Mouse (Mus musculus): ENCODE results near the gene Metap1.

Gene Metap1

GRCm38 (mm10) chr3:138489327-138490033, at the start of gene Metap1:
Metap1 (minus strand) TSS chr3:138489515.
- peak; percentile 97 to 98 for DNase-seq (ENCODE audit: low spot score in 2 of 2)

GRCm38 (mm10) chr3:138536031-138536430, 46.7 kb upstream of the Metap1 start:
- DNase-seq (ENCODE audit: low spot score in 2 of 2): no peak

DNA sequence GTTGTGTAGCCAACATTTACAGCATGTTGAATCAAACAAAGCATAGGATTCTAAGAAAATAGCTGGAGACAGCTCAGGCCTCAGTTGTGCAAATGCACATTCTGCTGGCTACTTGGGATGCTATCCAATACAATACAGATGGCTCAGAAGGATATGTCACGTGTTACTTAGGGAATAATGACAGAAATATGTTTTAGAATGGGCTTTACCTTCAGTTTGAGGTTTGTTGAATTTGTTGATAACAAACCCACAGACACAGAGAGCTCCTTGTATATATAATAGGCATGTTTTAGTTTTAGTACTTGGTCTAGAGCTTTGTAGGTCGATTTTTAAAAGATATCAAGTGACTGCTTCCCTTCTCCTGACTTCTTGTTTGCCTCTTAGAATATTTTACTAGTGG, 43.4 kb upstream of the Metap1 start:
- no peak for DNase-seq (ENCODE audit: low spot score in 2 of 2)

DNA sequence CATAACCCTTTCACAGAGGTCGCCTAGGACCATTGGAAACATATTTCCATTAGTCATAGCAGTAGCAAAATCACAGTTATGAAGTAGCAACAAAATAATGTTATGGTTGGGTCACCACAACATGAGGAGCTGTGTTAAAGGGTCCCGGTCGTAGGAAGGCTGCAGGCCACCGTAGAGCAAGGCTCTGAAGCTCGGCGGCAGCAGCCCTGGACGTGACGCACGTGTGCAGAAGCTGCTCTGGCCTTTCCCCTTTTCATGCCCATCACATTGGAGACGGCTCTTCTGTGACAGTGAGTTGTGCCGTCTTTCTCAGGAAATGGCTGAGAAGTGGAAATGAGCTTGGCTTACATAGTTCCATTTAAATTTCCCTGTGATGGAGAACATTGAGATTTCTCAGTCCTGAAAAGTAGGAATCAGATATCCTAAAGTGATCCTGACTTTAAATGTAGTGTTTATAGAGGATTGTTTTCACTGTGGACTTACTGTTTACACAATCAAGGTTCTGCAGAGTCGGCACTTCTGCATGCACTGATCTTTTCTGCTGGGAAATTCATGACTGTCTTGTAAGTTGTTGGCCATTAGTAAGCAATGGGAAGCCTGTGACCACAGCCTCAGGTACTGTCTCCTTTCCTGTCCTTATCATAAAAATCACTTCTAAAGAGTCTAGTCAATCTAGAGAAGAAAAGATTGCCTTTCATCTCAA, 42.3 kb upstream of the Metap1 start:
- DNase-seq (ENCODE audit: low spot score in 2 of 2): no peak

DNA sequence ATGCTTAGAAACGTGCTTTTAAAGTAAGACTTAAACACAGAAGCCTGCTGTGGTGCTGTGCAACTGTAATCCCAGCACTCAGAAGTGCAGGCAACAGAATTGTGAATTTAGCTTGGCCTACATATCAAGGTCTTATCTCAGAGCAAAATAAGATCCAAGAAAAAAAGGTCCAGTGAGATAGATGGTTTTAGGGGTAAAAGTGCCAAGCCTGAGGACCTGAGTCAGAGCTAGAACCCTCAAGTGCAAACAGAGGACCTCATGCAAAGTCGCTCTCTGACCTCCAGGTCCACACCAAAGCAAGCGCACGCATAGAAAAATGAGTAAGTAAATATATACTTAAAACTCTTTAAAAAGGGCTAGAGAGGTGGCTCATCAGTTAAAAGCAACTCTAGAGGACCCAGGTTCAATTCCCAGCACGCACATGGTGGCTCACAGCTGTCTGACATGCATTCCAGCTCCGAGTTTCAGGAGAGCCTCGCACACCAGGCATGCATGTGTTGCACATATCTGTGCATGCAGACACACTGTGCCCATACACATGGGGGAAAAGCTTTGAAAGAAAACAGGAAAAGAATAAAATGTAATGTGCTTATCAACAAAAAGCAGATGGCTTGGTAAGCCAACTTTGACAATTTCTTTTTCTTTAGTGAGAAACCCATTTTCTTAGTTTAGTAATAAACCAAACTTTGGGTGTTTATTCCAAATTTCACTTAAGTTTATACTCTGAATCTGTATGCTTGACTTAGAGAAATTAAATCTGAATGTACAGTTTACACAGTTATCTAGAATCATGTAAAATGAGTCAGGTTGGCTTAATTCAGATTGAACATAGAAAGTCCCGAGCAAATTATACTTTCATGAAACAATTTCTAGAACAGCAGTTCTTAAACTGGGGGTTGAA, 41.5 kb upstream of the Metap1 start:
- no peak for DNase-seq (ENCODE audit: low spot score in 2 of 2)

- DNase-seq (ENCODE audit: low spot score in 2 of 2): no peak
Measured at GRCm38 (mm10) chr3:138528265-138528664, 39.0 kb upstream of the Metap1 start.

- DNase-seq (ENCODE audit: low spot score in 2 of 2): peak; percentile 65 to 71
Measured at GRCm38 (mm10) chr3:138527667-138528231, 38.4 kb upstream of the Metap1 start.

DNA sequence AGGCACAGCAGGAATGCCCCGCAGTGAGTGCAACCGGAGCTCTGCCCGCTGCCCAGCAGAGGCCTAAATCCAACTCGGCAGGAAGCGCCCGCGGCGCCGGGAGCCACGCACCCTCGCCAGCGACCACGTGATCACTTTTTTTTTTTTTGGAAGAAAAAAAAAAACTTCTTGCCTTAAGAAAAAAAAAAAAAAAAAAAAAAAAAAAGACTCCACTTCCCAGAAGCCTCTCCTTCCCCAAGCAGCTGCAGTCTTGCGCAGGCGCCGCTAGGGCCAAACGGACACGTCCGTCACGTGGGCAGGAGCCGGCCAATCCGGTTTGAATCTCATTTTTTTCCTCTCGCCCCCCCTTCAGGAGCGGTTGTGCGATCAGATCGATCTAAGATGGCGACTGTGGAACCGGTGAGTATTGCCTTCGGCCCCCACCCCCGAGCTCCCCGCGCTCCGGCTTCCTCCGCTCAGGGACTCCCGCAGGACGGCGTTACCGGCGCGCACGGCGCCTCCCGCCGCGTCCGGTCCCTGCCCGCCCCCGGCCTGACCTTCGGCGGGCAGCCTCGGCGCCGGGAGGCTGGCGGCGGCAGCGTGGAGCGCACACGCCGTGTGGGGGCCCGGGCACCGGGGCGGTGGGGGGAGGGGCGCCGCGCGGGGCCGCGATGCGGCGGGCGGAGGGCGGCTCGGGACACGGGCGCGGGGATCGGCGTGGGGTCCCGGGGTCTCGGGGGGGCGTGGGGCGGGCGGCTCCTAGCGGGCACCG, 37.8 kb upstream of the Metap1 start:
- DNase-seq (ENCODE audit: low spot score in 2 of 2): peak; percentile 96 to 98

DNA sequence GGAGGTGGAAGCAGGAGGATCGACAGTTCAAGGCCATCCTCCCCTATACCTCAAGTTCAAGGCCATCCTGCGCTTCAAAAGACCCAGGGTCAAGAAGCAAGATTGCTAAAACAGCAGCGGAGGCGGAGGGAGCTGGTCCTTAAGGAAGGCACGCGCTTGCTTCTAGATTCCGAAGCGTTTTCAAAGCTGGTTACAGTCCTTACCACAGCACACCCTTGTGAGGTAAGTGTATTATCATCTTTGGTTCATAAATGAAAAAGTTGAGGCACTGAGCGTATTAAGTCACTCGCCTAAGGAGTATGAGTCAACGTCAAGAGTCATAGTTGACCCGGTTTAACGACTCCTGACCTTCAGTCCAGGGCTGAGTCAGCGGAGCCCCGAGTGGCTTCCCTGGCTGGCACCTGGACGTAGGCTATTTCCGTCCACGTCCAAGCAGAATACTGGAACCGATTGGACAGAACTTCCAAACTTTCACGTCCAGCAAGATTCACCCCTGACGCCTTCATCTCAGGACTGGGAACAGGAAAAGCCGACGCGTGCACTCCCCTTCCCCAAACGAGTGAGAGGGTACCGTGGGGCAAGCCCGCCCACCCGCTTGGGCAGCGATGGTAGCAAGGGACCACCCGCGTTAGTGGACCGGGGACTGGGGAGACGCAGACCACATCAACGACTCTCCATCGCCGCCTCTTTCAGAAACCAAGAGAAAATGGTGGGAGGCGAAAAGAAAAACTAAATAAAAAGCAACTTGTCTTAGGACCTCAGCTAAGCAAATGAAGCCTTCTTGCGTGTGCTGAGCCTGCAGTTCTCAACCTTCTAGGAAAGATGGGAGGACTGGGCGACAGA, 37.0 kb upstream of the Metap1 start, which contains the start of gene Eif4e:
TSS of gene Eif4e (plus strand) at position 107 of the 843 bp plus-strand sequence.
- DNase-seq (ENCODE audit: low spot score in 2 of 2): no peak

DNA sequence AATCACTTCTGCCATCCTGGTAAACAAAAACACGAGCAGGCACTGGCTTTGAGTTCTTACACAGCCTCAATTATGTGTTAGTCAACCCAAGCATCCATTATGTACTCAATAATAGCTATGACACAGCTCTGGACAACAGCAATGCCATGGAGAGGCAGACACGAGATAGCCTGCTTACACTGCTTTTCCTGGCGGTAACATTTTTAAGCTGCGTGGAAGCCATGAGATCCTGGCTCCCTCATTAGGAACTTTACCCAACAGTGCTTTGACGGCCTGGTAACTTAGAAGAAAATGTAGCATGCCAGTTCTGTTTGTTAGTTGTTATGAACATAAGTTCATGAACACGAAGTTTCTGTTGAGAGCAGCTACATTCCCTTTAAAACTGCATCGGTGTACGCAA, 36.2 kb upstream of the Metap1 start:
- no peak for DNase-seq (ENCODE audit: low spot score in 2 of 2)

GRCm38 (mm10) chr3:138523956-138524355, 34.6 kb upstream of the Metap1 start:
- no peak for DNase-seq (ENCODE audit: low spot score in 2 of 2)

- no peak for DNase-seq (ENCODE audit: low spot score in 2 of 2)
Measured at GRCm38 (mm10) chr3:138519218-138519617, 29.9 kb upstream of the Metap1 start.

- no peak for DNase-seq (ENCODE audit: low spot score in 2 of 2)
Measured at GRCm38 (mm10) chr3:138517881-138518280, 28.6 kb upstream of the Metap1 start.

GRCm38 (mm10) chr3:138515656-138516370, 26.5 kb upstream of the Metap1 start:
- DNase-seq (ENCODE audit: low spot score in 2 of 2): no peak

DNA sequence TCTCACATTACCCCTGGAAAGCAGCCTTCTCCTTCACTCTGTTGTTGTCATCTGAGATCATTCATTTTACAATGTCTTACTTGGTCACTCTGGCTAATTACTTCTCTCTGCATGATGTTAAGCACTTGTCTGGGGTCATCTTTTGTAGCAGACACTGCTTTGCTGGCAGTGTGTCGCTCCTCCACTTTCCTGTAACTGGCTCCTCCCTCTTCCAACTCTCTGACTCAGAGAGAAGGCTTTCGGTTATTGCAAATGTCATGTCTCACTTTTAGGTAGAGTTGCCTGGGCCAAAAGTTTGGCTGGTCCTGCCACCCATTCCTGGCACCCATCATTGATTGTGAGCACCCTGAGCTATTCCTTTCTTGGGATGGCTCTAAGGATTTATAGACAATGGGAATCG, 25.4 kb upstream of the Metap1 start:
- no peak for DNase-seq (ENCODE audit: low spot score in 2 of 2)

GRCm38 (mm10) chr3:138513243-138513642, 23.9 kb upstream of the Metap1 start:
- DNase-seq (ENCODE audit: low spot score in 2 of 2): no peak

DNA sequence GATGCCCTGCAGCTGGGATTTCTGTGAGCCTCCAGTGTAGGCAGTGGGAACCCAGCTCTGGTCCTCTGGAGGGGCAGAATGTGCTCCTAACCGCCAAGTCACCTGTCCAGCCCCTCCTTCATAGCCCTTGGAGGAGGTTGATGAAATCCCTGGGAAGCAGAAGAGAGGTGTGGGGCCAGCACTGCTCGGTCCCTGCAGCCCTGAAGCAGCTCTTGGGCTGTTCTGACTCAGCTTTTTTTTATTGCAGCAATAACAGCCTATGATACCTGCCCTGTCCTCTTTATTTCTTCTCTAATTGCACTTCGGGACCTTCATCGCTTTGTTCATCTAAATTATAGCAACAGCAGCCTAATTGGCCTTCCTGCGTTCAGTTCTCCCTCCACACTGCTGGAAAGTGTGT, 21.2 kb upstream of the Metap1 start:
- DNase-seq (ENCODE audit: low spot score in 2 of 2): no peak

GRCm38 (mm10) chr3:138509581-138509980, 20.3 kb upstream of the Metap1 start:
- no peak for DNase-seq (ENCODE audit: low spot score in 2 of 2)

DNA sequence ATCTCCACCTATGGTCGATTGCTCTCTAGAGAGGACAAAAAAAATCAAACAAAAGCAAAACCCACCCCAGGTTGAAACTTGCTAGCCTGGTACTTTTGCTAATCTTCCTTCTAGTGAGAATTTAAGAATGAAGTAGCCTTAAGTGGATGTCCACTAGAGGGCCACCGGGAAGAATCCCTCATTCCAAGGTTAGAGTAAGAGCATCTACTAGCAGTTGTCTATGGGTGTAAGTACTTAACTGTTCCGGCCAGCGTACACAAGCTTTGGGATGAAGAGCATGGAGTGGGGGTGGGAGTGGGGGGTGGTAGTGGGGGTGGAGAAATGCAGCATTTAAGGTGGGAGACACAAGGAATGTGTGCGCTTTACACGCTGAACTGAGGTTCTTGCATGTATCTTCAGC, 17.4 kb upstream of the Metap1 start:
- no peak for DNase-seq (ENCODE audit: low spot score in 2 of 2)

DNA sequence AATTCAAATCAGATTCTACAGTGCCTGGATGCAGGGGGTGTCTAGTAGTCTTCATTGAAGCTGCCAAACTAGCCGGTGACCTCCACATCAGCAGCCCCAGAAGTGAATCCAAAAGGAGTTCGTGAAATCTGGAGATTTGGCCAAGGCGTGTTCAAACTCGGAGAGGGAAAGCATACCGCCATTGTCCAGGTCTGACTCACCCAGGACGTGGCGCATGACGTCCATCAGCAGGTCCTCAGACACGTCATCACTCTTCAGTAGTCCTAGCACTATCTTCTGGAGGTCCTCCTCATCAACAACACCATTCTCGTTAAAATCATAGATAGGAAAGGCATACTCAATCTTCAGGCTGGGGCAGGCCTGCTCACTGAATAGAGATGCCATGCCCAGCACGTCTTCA, 14.4 kb upstream of the Metap1 start:
- no peak for DNase-seq (ENCODE audit: low spot score in 2 of 2)
